Mouse (Mus musculus): ENCODE data around the gene Atxn2. TPM values are rescaled to one million over a fixed set of nuclear protein-coding genes. Genes with fewer than 3 reads are reported as not detected.

The Atxn2 gene
- total and polyA plus RNA-seq, 3 experiments: 7.7 to 58.4 (median 8.3) TPM

DNA sequence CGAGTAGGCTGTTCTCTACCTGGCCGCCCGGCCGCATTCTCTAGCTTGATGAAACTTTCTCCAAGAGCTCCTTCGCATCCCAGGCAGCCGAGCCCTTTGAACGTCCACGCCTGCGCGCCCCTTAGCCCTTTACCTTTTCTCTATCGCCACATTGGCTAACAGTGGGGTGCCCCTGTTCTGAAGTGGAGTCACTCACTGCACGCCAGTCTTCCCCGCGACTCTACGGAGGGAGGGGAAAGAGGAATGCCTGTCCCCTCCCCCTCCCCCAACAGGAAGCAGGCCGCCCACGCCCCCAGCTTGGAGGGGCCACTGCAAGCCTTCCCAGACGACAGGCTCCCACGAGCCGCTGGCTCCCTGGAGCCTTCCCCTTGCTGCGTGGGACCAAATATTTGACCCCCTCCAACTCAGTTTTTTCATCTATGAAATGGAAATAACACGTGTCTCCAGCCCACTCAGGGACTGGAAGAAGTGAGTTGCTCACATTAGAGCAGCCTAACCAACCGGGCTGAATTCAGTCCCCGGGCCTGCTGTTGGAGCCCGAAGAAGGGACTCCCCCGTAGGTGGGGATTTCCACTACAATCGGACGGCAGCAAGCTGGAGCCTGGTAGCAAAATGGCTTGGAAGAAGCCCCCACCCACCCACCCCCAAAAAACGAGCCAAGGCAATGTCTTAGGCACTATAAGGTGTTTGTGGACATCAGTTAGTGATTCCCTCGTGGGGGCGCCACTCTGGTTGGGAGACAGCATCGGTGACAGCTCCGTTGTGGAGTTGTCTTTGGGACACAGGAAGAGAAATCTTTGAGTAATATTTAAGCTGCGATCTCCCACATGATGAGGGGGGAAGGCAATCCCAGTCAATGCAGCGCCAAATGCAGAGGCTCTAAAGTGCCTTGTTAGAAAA, 126.6 kb downstream of the Atxn2 start, which contains the start of gene Sh2b3 (continued):
- TF ChIP-seq JUN (IDR thresholded peaks at IDR 0.05; ENCODE audit: insufficient read depth, low read depth, low read length) (peak; percentile 8; the same call in 1 of the 2 replicates), MAX (IDR thresholded peaks at IDR 0.05; ENCODE audit: low read length) (no peak; the same call in 1 of the 2 replicates), ZC3H11A (IDR thresholded peaks at IDR 0.05; ENCODE audit: low read depth, low read length) (no peak), ZMIZ1 (IDR thresholded peaks at IDR 0.05; ENCODE audit: low read depth, low read length) (0 out of 2 replicates have a peak, but pooled peaks have one; percentile 19), JUND (conservative IDR thresholded peaks at IDR 0.05; ENCODE audit: low read depth, low read length) (no peak), E2F4 (IDR thresholded peaks at IDR 0.05; ENCODE audit: insufficient replicate concordance, low read depth, low read length) (no peak), ZNF384 (IDR thresholded peaks at IDR 0.05; ENCODE audit: low read depth, low read length) (peak; percentile 55), CHD1 (IDR thresholded peaks at IDR 0.05; ENCODE audit: low read depth, low read length) (peak; percentile 84; the same call in 1 of the 2 replicates), ETS1 (conservative IDR thresholded peaks at IDR 0.05; ENCODE audit: low read depth, low read length) (peak; percentile 72; the same call in 1 of the 2 replicates)

DNA sequence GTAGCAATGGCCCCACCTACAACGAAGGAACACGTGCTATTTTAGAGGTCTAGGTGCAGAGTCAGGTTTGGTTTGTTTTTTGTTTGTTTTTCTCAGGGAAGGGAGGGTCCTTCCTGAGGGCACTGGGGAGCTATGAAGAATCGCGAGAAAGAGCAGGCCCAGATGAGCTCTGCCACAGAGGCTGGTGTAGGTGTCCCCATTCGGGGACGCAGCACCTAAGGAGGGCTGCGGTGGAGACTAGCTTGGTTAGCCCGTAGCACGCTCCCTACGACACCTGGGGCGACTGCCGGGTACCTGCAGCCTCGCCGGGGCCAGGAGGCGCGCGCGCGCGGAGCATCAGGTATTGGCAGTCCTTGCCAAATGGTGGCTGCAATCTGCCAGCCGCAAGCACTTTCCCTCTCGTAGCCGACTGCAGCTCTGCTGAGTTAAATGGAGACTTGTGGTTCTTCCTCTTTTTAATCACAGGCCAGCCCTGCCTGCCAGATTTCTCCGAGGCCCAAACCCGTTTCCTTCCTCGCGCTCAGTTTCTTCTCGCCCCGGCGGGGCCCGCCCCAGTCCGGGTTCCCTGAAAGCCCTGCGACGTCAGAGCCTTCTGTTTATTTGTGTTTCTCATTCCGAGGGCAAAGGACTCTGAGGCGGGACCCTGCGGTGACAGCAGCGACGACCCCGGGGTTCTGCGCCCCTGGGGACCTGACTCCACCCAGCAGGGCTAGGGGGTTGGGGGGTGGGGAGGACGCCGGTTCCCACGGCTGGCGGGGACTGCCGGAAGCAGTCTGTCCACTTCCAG, 127.4 kb downstream of the Atxn2 start:
- H3K27ac ChIP-seq (ENCODE audit: insufficient read depth, low read depth): peak overlapping the region; percentile 78
- peak; percentile 83 for DNase-seq (ENCODE audit: extremely low read depth)
- H3K79me2 ChIP-seq (replicated peaks; ENCODE audit: control insufficient read depth, extremely low read depth, insufficient read depth, poor library complexity, severe bottlenecking): peaks cover 21% of the 10 kb centered on the region
- H3K4me3 ChIP-seq (replicated peaks in 1 of 3; ENCODE audit: low read depth in 2 of 3, low read length in 2 of 3, poor library complexity in 1 of 3): peak overlapping the region; percentile 37 to 53 (median 51)
- peaks cover 8% of the 10 kb centered on the region for H3K9me3 ChIP-seq (replicated peaks; ENCODE audit: low read length)
- no peaks in the 10 kb centered on the region for H3K36me3 ChIP-seq (replicated peaks in 1 of 2; ENCODE audit: control insufficient read depth in 1 of 2, insufficient read depth in 1 of 2, low read length in 1 of 2)
- peak overlapping the region; percentile 82 for H3K4me2 ChIP-seq (ENCODE audit: insufficient read depth, low read depth, poor library complexity, severe bottlenecking)
- dilution Hi-C loops (cut with MboI; ENCODE audit: extremely low pct_ligation_motif_present, extremely low pct_unique_long_range_greater_than_20kb, low sequenced_read_pairs): no loop called here
- in situ Hi-C loops (cut with MboI; ENCODE audit: low pct_ligation_motif_present, low pct_unique_long_range_greater_than_20kb, low sequenced_read_pairs): no loop called here
- peaks cover 9 to 29% of the 10 kb centered on the region in 2 experiments for H3K4me1 ChIP-seq (ENCODE audit: control insufficient read depth in 1 of 2, insufficient read depth in 2 of 2)
- H3K27me3 ChIP-seq (replicated peaks): peaks cover 4% of the 10 kb centered on the region
- peak overlapping the region; percentile 92 for H3K9ac ChIP-seq (ENCODE audit: insufficient read depth, low read depth)
- no peak for TF ChIP-seq CTCF (conservative IDR thresholded peaks at IDR 0.05 in 1 of 2, IDR thresholded peaks at IDR 0.05 in 1 of 2; ENCODE audit: low read depth in 2 of 2, low read length in 2 of 2)
- TF ChIP-seq IRF4 (IDR thresholded peaks at IDR 0.05; ENCODE audit: low read depth, low read length): peak; percentile 97
- no peak; the same call in 1 of the 2 replicates for TF ChIP-seq MXI1 (IDR thresholded peaks at IDR 0.05; ENCODE audit: low read depth, low read length)
- peak; percentile 86 for TF ChIP-seq MAFK (IDR thresholded peaks at IDR 0.05; ENCODE audit: insufficient replicate concordance, low read length)
- peak; percentile 86 for TF ChIP-seq MEF2A (IDR thresholded peaks at IDR 0.05; ENCODE audit: borderline replicate concordance, low read depth, low read length)
- TF ChIP-seq UBTF (IDR thresholded peaks at IDR 0.05; ENCODE audit: low read depth, low read length): peak; percentile 97
- TF ChIP-seq SIN3A (IDR thresholded peaks at IDR 0.05; ENCODE audit: low read length): peak; percentile 80; the same call in 1 of the 2 replicates
- peak; percentile 92 for TF ChIP-seq EP300 (IDR thresholded peaks at IDR 0.05; ENCODE audit: low read length)
- TF ChIP-seq MAX (IDR thresholded peaks at IDR 0.05; ENCODE audit: low read length): peak; percentile 43
- TF ChIP-seq TCF12 (IDR thresholded peaks at IDR 0.05; ENCODE audit: low read depth, low read length): peak; percentile 86
- peak; percentile 5; the same call in 1 of the 2 replicates for TF ChIP-seq SMC3 (IDR thresholded peaks at IDR 0.05; ENCODE audit: low read depth, low read length)
- TF ChIP-seq POLR2A (IDR thresholded peaks at IDR 0.05; ENCODE audit: low read depth, low read length): peak; percentile 58
- TF ChIP-seq ZKSCAN1 (IDR thresholded peaks at IDR 0.05; ENCODE audit: borderline replicate concordance, low read depth, low read length): no peak
- peak; percentile 76 for TF ChIP-seq MAZ (IDR thresholded peaks at IDR 0.05; ENCODE audit: low read depth, low read length)
- TF ChIP-seq TBP (conservative IDR thresholded peaks at IDR 0.05; ENCODE audit: low read depth, low read length): 0 out of 2 replicates have a peak, but pooled peaks have one; percentile 55
- no peak for TF ChIP-seq USF2 (conservative IDR thresholded peaks at IDR 0.05; ENCODE audit: low read depth, low read length)
- 0 out of 2 replicates have a peak, but pooled peaks have one; percentile 28 for TF ChIP-seq CHD1 (IDR thresholded peaks at IDR 0.05; ENCODE audit: low read depth, low read length)
- no peak for TF ChIP-seq RAD21 (IDR thresholded peaks at IDR 0.05; ENCODE audit: low read depth, low read length)
- TF ChIP-seq ZMIZ1 (IDR thresholded peaks at IDR 0.05; ENCODE audit: low read depth, low read length): no peak
- TF ChIP-seq JUND (conservative IDR thresholded peaks at IDR 0.05; ENCODE audit: low read depth, low read length): peak; percentile 76
- 0 out of 2 replicates have a peak, but pooled peaks have one; percentile 57 for TF ChIP-seq KAT2A (IDR thresholded peaks at IDR 0.05; ENCODE audit: insufficient replicate concordance, low read length)
- TF ChIP-seq GABPA (IDR thresholded peaks at IDR 0.05; ENCODE audit: insufficient replicate concordance, low read depth, low read length): no peak
- no peak for TF ChIP-seq ZC3H11A (IDR thresholded peaks at IDR 0.05; ENCODE audit: low read depth, low read length)
- peak; percentile 42; the same call in 1 of the 2 replicates for TF ChIP-seq HCFC1 (IDR thresholded peaks at IDR 0.05; ENCODE audit: low read depth, low read length)
- no peak for TF ChIP-seq USF1 (IDR thresholded peaks at IDR 0.05; ENCODE audit: low read depth, low read length)
- peak; percentile 86 for TF ChIP-seq ETS1 (conservative IDR thresholded peaks at IDR 0.05; ENCODE audit: low read depth, low read length)
- peak; percentile 57; the same call in 1 of the 2 replicates for TF ChIP-seq MYC (IDR thresholded peaks at IDR 0.05; ENCODE audit: low read depth, low read length)
- TF ChIP-seq POLR2AphosphoS2 (IDR thresholded peaks at IDR 0.05; ENCODE audit: low read depth, low read length): no peak

All from CH12.LX (cell line).